Mouse (Mus musculus) thymus, adult 2 months (tissue): ENCODE measurements at regions not wholly inside any gene's neighbourhood (a gene's known extent, or its start where the extent isn't known, plus 50 kb on each side); places are given as distances from the start of the nearest gene placed in this dataset.

Experiments
- CTCF ChIP-seq: fragments of 200-500 bp; IDR thresholded peaks from 2 replicates; pipeline ENCODE4 v1.5.1; 2012; ENCODE audit warnings: mild to moderate bottlenecking, control low read depth, low read length, moderate library complexity, borderline replicate concordance; ENCODE audit not compliant: control insufficient read depth, poor library complexity, insufficient read depth; ENCODE audit errors: extremely low read depth
- POLR2A ChIP-seq: fragments of 200-500 bp; IDR thresholded peaks from 2 replicates; pipeline ENCODE4 v1.6.1; 2012; ENCODE audit warnings: mild to moderate bottlenecking, low read length, control low read depth, moderate library complexity; ENCODE audit not compliant: control insufficient read depth, poor library complexity, insufficient read depth; ENCODE audit errors: extremely low read depth

DNA sequence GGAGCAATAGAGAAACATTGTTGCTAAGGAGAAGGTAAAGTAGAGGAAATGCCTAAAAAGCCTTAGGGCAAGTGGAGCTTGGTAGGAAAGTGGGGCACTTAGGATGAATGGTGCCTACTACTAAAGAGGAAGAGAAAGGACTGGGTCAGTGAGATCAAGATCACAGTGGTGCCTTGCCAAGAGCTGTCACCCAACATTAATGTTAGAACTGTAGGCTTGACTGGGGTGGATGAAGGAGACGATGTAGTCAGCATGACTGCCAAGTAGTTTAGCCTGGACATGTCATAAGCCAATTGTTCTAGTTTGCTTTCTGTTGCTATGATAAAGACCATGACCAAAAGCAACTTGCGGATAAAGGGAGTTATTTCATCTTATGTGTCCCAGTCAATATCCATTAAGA lies 139.9 kb upstream of the Tmtc1 start:
- TF ChIP-seq POLR2A (no peak), CTCF (no peak)
